Comparison of ENCODE assay signal across 10 mouse cellular contexts in the genomic region with DNA sequence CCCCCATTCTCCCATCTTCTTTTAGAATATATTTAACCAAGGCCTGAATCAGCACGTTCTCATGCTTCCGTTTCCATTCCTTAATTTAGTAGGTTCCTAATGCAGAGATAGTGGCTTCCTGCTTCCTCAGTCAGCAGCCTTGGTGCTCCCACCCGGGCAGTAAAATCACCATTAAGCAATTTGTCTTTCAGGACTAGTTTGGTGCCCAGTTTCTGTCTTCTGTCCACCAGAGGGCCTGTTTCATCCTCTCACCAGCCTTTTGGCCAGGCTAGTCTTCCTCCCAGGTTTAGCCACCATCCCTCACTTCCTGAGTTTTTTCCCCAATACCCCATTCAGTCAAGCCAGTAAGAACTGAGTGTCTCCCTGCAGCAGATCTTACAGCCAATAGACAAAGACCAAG.
A peak's percentile ranks its signal among the peaks of the same experiment; 100 is the strongest.
DNase-seq lines count a peak whose midpoint lies in the region; ATAC-seq and TF ChIP-seq lines count a peak whose summit lies in the region.
"Had no signal": no experiment of that assay in that cellular context is flagged by ENCODE, and none has a peak within 500 bp of the region (broad histone marks: within the 10 kb centered on the region; RNA-seq: fewer than 3 reads in every experiment).

No protein-coding gene starts in this region.

- no peak overlapping the region for H3K4me3 ChIP-seq in heart, postnatal 0 days (ENCODE audit: low read depth, low read length)
- no peak overlapping the region for H3K4me3 ChIP-seq in limb, embryonic 15.5 days
- H3K4me3 ChIP-seq: erythroblast, embryonic 14.5 days; myocyte had no signal

- DNase-seq in heart, postnatal 0 days (ENCODE audit: low spot score): peak; percentile 16
- no peak for DNase-seq in heart, postnatal 36 days
- DNase-seq in 416B (ENCODE audit: low read depth) (peak; percentile 16), adipocyte (ENCODE audit: low spot score) (peak; percentile 40)
- no peak for DNase-seq in thymus, postnatal 4 days
- DNase-seq in B cell, adult 2 months: no peak
- no peak for DNase-seq in thymus, postnatal 36 days

- no peaks in the 10 kb centered on the region for H3K27me3 ChIP-seq in heart, postnatal 0 days (ENCODE audit: control insufficient read depth, insufficient read depth, low read length)
- H3K27me3 ChIP-seq in limb, embryonic 15.5 days: no peaks in the 10 kb centered on the region

- peak; percentile 30; the same call in 1 of the 2 replicates for TF ChIP-seq CTCF in heart, postnatal 0 days (IDR thresholded peaks at IDR 0.05; ENCODE audit: low read depth)

- no peak overlapping the region for H3K4me2 ChIP-seq in heart, postnatal 0 days (ENCODE audit: low read depth, low read length)
- no peak overlapping the region for H3K4me2 ChIP-seq in limb, embryonic 15.5 days

- H3K4me1 ChIP-seq in heart, postnatal 0 days (ENCODE audit: control insufficient read depth, insufficient read depth): no peaks in the 10 kb centered on the region
- H3K4me1 ChIP-seq in limb, embryonic 15.5 days: peaks cover 2% of the 10 kb centered on the region; the same call in 1 of the 2 replicates

- no peaks in the 10 kb centered on the region for H3K9me3 ChIP-seq in heart, postnatal 0 days (replicated peaks; ENCODE audit: control insufficient read depth, low read length)
- no peaks in the 10 kb centered on the region for H3K9me3 ChIP-seq in limb, embryonic 15.5 days

- 45% methylated on average over 3 of the region's 3 CpGs for WGBS in heart, postnatal 0 days
- WGBS in limb, embryonic 15.5 days: 64% methylated on average over 3 of the region's 3 CpGs

- no peaks in the 10 kb centered on the region for H3K36me3 ChIP-seq in heart, postnatal 0 days (replicated peaks; ENCODE audit: control insufficient read depth, insufficient read depth, low read length)
- no peaks in the 10 kb centered on the region for H3K36me3 ChIP-seq in limb, embryonic 15.5 days

- ATAC-seq in heart, postnatal 0 days (ENCODE audit: insufficient read depth, low read depth): no peak
- ATAC-seq in limb, embryonic 15.5 days (ENCODE audit: insufficient number of reproducible peaks, low FRiP score, low TSS enrichment, low read depth): no peak

- no peak overlapping the region for H3K9ac ChIP-seq in heart, postnatal 0 days (replicated peaks; ENCODE audit: low read depth, low read length)
- H3K9ac ChIP-seq in limb, embryonic 15.5 days: no peak overlapping the region

- no peak for TF ChIP-seq EP300 in heart, postnatal 0 days (IDR thresholded peaks at IDR 0.05; ENCODE audit: low read depth)

- intact Hi-C loops in heart, postnatal 36 days (cut with DNase I): loop anchor here (2.0 kb wide), 1 partner anchor 296 kb away; no protein-coding TSS in a partner anchor

- no peak overlapping the region for H3K27ac ChIP-seq in heart, postnatal 0 days (ENCODE audit: low read depth)
- 0 out of 2 replicates have a peak overlapping the region, but pooled peaks have one; percentile 19 for H3K27ac ChIP-seq in limb, embryonic 15.5 days

Comparison
In these comparisons a context has a peak if more than half of its experiments do, and no peak if none do; other contexts are left out.
1. DNase-seq: peak in heart, postnatal 0 days (single experiment), 416B (single experiment) and adipocyte (single experiment); none in heart, postnatal 36 days (0 of 2), thymus, postnatal 4 days (single experiment), B cell, adult 2 months (0 of 2) and thymus, postnatal 36 days (0 of 2).